Mouse (Mus musculus): ENCODE results near the gene Rpl13a. TPM values are rescaled to one million over a fixed set of nuclear protein-coding genes. Genes with fewer than 3 reads are reported as not detected.

Gene Rpl13a
- polyA plus RNA-seq, 1 experiment: 1,255 TPM

GRCm38 (mm10) chr7:45167761-45168445 lies 39.3 kb upstream of the Rpl13a start:
- 8% methylated on average over 19 of the region's 19 CpGs for WGBS
- TF ChIP-seq CTCF (IDR thresholded peaks at IDR 0.05; ENCODE audit: insufficient read depth, low read length) (no peak), POLR2A (IDR thresholded peaks at IDR 0.05; ENCODE audit: borderline replicate concordance, extremely low read depth, low read depth, low read length) (no peak)
- no peak for DNase-seq
- 0 out of 2 replicates have a peak, but pooled peaks cover 2% of the 10 kb centered on the region for H3K4me1 ChIP-seq (ENCODE audit: control insufficient read depth, insufficient read depth, low read length)
- no peak overlapping the region for H3K4me3 ChIP-seq (replicated peaks; ENCODE audit: extremely low read depth, low read depth, low read length)

GRCm38 (mm10) chr7:45166950-45167401 lies 38.4 kb upstream of the Rpl13a start:
- DNase-seq: no peak
- Histone ChIP-seq H3K4me3 (replicated peaks; ENCODE audit: extremely low read depth, low read depth, low read length) (no peak overlapping the region), H3K4me1 (ENCODE audit: control insufficient read depth, insufficient read depth, low read length) (0 out of 2 replicates have a peak, but pooled peaks cover 2% of the 10 kb centered on the region)
- TF ChIP-seq CTCF (IDR thresholded peaks at IDR 0.05; ENCODE audit: insufficient read depth, low read length) (no peak), POLR2A (IDR thresholded peaks at IDR 0.05; ENCODE audit: borderline replicate concordance, extremely low read depth, low read depth, low read length) (no peak)
- whole genome bisulfite sequencing: 23% methylated on average over 10 of the region's 10 CpGs

- 54% methylated on average over 11 of the region's 11 CpGs for WGBS
- DNase-seq: no peak
- Histone ChIP-seq H3K4me1 (ENCODE audit: control insufficient read depth, insufficient read depth, low read length) (0 out of 2 replicates have a peak, but pooled peaks cover 2% of the 10 kb centered on the region), H3K4me3 (replicated peaks; ENCODE audit: extremely low read depth, low read depth, low read length) (no peak overlapping the region)
- TF ChIP-seq CTCF (IDR thresholded peaks at IDR 0.05; ENCODE audit: insufficient read depth, low read length) (no peak), POLR2A (IDR thresholded peaks at IDR 0.05; ENCODE audit: borderline replicate concordance, extremely low read depth, low read depth, low read length) (no peak)
Observed at GRCm38 (mm10) chr7:45165701-45166100, 37.1 kb upstream of the Rpl13a start.

- WGBS: 57% methylated on average over 5 of the region's 5 CpGs
- Histone ChIP-seq H3K4me3 (replicated peaks; ENCODE audit: extremely low read depth, low read depth, low read length) (no peak overlapping the region), H3K4me1 (ENCODE audit: control insufficient read depth, insufficient read depth, low read length) (0 out of 2 replicates have a peak, but pooled peaks cover 2% of the 10 kb centered on the region)
- TF ChIP-seq CTCF (IDR thresholded peaks at IDR 0.05; ENCODE audit: insufficient read depth, low read length) (no peak), POLR2A (IDR thresholded peaks at IDR 0.05; ENCODE audit: borderline replicate concordance, extremely low read depth, low read depth, low read length) (no peak)
- DNase-seq: no peak
Observed at GRCm38 (mm10) chr7:45164833-45165232, 36.3 kb upstream of the Rpl13a start.

- DNase-seq: no peak
- no peak within 1 kb of the TSS for H3K4me3 ChIP-seq (replicated peaks; ENCODE audit: extremely low read depth, low read depth, low read length)
- TF ChIP-seq CTCF (IDR thresholded peaks at IDR 0.05; ENCODE audit: insufficient read depth, low read length): no peak
- no peak for TF ChIP-seq POLR2A (IDR thresholded peaks at IDR 0.05; ENCODE audit: borderline replicate concordance, extremely low read depth, low read depth, low read length)
- WGBS: 2% methylated on average over 41 of the region's 41 CpGs
- 0 out of 2 replicates have a peak, but pooled peaks cover 2% of the 10 kb centered on the region for H3K4me1 ChIP-seq (ENCODE audit: control insufficient read depth, insufficient read depth, low read length)
Observed at GRCm38 (mm10) chr7:45163735-45164490, 35.4 kb upstream of the Rpl13a start, which contains the start of gene Slc17a7. Slc17a7 (plus strand) TSS chr7:45163949.

- TF ChIP-seq CTCF (IDR thresholded peaks at IDR 0.05; ENCODE audit: insufficient read depth, low read length) (no peak), POLR2A (IDR thresholded peaks at IDR 0.05; ENCODE audit: borderline replicate concordance, extremely low read depth, low read depth, low read length) (no peak)
- DNase-seq: no peak
- H3K4me1 ChIP-seq (ENCODE audit: control insufficient read depth, insufficient read depth, low read length): no peaks in the 10 kb centered on the region
- WGBS: 70% methylated on average over 9 of the region's 9 CpGs
- no peak overlapping the region for H3K4me3 ChIP-seq (replicated peaks; ENCODE audit: extremely low read depth, low read depth, low read length)
Observed at GRCm38 (mm10) chr7:45162996-45163615, 34.5 kb upstream of the Rpl13a start.

- no peak overlapping the region for H3K4me3 ChIP-seq (replicated peaks; ENCODE audit: extremely low read depth, low read depth, low read length)
- no peak for DNase-seq
- no peak for TF ChIP-seq CTCF (IDR thresholded peaks at IDR 0.05; ENCODE audit: insufficient read depth, low read length)
- TF ChIP-seq POLR2A (IDR thresholded peaks at IDR 0.05; ENCODE audit: borderline replicate concordance, extremely low read depth, low read depth, low read length): no peak
- 25% methylated on average over 6 of the region's 6 CpGs for WGBS
- no peaks in the 10 kb centered on the region for H3K4me1 ChIP-seq (ENCODE audit: control insufficient read depth, insufficient read depth, low read length)
Observed at GRCm38 (mm10) chr7:45162551-45162950, 34.0 kb upstream of the Rpl13a start.

- Histone ChIP-seq H3K4me1 (ENCODE audit: control insufficient read depth, insufficient read depth, low read length) (no peaks in the 10 kb centered on the region), H3K4me3 (replicated peaks; ENCODE audit: extremely low read depth, low read depth, low read length) (peak overlapping the region; percentile 36)
- DNase-seq: peak; percentile 92
- WGBS: 3% methylated on average over 35 of the region's 35 CpGs
- TF ChIP-seq CTCF (IDR thresholded peaks at IDR 0.05; ENCODE audit: insufficient read depth, low read length): peak; percentile 69
- TF ChIP-seq POLR2A (IDR thresholded peaks at IDR 0.05; ENCODE audit: borderline replicate concordance, extremely low read depth, low read depth, low read length): no peak
Observed at GRCm38 (mm10) chr7:45161612-45162473, 33.3 kb upstream of the Rpl13a start.

All from lung, adult 2 months (tissue).